Mouse (Mus musculus) neural tube, embryonic 11.5 days (tissue): ENCODE results near the gene Elp6. TPM values are rescaled to one million over a fixed set of nuclear protein-coding genes. Genes with fewer than 3 reads are reported as not detected.
A peak's percentile ranks its signal among the peaks of the same experiment; 100 is the strongest.

Source experiments
- ATAC-seq: fragments of 200-750 bp; cut with Nextera tagmentation; 2 replicates; pipeline ENCODE4 v1.8.0; 2017; ENCODE audit warnings: moderate number of reproducible peaks, mild to moderate bottlenecking, moderate TSS enrichment, moderate library complexity; ENCODE audit not compliant: insufficient read depth, low FRiP score, low TSS enrichment
- DNase-seq: peaks from one replicate; pipeline ENCODE4 v3.0.0-alpha.2; 2015; ENCODE audit warnings: low spot score
- H3K27ac ChIP-seq: fragments of 300-500 bp; sonication (generic); 2 replicates; pipeline ENCODE4 v1.5.1; 2014; ENCODE audit warnings: low read depth, mild to moderate bottlenecking, low read length
- H3K27me3 ChIP-seq: fragments of 300-500 bp; sonication (generic); 2 replicates; pipeline ENCODE4 v1.6.1; 2014; ENCODE audit warnings: mild to moderate bottlenecking, low read length, mixed read lengths; ENCODE audit not compliant: control insufficient read depth, insufficient read depth
- H3K36me3 ChIP-seq: fragments of 300-500 bp; sonication (generic); 2 replicates; pipeline ENCODE4 v1.6.1; 2014; ENCODE audit warnings: mild to moderate bottlenecking, low read length, moderate library complexity, mixed read lengths; ENCODE audit not compliant: control insufficient read depth, insufficient read depth
- H3K4me1 ChIP-seq: fragments of 300-500 bp; sonication (generic); 2 replicates; pipeline ENCODE4 v1.6.1; 2014; ENCODE audit warnings: low read length, mixed read lengths; ENCODE audit not compliant: control insufficient read depth, insufficient read depth
- H3K4me2 ChIP-seq: fragments of 300-500 bp; sonication (generic); 2 replicates; pipeline ENCODE4 v1.6.1; 2014; ENCODE audit warnings: low read depth, mild to moderate bottlenecking, moderate library complexity
- H3K4me3 ChIP-seq: fragments of 300-500 bp; sonication (generic); 2 replicates; pipeline ENCODE4 v1.5.1; 2014; ENCODE audit warnings: low read depth, low read length
- H3K9ac ChIP-seq: fragments of 300-500 bp; sonication (generic); 2 replicates; pipeline ENCODE4 v1.6.1; 2014; ENCODE audit warnings: mild to moderate bottlenecking, low read length
- H3K9me3 ChIP-seq: fragments of 300-500 bp; sonication (generic); 2 replicates; pipeline ENCODE4 v1.6.1; 2016; ENCODE audit warnings: low read length; ENCODE audit not compliant: control insufficient read depth
- WGBS: fragments of 180-500 bp; shearing (Covaris S2); extraction: QIAGEN DNeasy Blood & Tissue Kit; methylation state at CpG from one replicate; pipeline ENCODE4 v1.1.7; 2014; 5-methylcytosine and 5-hydroxymethylcytosine counted together
- polyA plus RNA-seq: library from polyadenylated mRNA; unstranded; fragments of >200 nt; fragmentation: Nextera tagmentation; extraction: Ambion mirVana; gene quantifications from 2 replicates; pipeline ENCODE4 v1.2.1, GENCODE M21; 2014

The Elp6 gene
- 39.0 and 43.2 TPM in 2 replicates for polyA plus RNA-seq

DNA sequence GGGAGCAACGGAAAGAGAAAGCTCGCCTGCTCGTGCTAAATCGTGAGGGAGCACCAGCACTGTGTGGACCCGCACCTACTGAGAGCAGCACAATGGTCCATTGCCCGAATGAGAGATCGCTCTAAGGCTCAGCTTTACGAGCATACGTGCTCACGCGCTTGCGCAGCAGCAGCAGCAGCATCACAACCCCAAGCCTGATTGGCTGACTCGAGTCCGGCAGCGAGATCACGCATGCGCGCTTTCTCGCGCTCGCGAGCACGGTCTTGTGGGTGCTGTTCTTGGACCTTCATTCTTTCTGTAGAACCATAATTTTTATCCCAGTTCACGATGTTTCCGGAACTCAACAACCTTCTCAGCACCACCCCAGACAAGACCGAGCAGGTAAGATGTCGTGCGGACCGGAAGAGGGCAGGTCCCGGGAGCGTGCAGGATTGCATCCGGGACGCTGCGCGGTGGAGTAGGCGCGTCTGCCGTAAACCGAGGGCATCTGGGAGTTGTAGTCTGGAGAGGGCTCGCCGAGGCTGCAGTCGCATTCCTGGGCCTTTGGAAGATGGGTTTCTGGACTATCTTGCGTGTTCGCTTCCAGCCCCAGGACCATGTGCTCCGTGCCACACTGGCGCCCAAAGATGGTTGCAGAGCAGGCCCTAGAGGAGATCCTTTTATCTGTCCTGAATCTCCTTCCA lies at the start of gene Elp6:
TSS of gene Elp6 (plus strand) at position 205 of the 683 bp plus-strand sequence.
- peak; percentile 98 for ATAC-seq

DNA sequence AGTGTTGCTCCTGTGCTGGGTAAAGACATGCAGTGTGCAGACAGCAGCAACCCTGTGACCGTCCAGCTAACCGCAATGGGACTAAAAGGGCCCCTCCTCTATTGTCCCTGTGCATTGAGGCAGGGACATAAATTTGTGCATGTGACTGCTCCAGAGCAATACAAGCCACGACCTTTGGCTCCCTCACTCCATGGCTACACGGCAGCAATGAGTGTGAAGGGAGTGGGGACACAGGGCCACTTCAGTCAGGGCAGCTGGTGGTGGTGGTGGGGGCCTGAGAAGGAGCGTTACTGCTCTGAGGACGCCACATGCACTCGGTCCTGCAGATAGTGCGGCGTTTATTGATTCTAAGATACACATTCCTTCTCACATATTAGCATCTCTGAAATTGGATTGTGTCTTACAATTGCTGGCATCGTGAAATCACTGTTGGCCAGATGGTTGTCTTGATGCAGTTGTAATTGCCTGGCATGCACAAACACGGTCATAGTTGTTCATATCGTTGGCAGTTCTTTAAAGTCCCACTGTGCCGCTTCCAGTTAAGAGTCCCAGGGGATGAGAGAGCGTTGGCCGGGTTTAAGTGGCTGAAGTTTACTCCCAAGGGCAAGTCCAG lies 49.5 kb upstream of the Elp6 start:
- no peaks in the 10 kb centered on the region for H3K36me3 ChIP-seq
- H3K27ac ChIP-seq: peak overlapping the region; percentile 73
- ATAC-seq: peak; percentile 87
- H3K27me3 ChIP-seq: no peaks in the 10 kb centered on the region
- no peaks in the 10 kb centered on the region for H3K9me3 ChIP-seq
- DNase-seq: peak; percentile 73
- H3K9ac ChIP-seq: 0 out of 2 replicates have a peak overlapping the region, but pooled peaks have one; percentile 5
- peaks cover 22% of the 10 kb centered on the region for H3K4me1 ChIP-seq
- H3K4me2 ChIP-seq: no peak overlapping the region
- 35% methylated on average over 15 of the region's 15 CpGs for WGBS
- no peak overlapping the region for H3K4me3 ChIP-seq

More for the DNA sequence above, at the start of gene Elp6:
- peak within 1 kb of the TSS; percentile 80 for H3K4me2 ChIP-seq
- WGBS: under 1% methylated on average over 46 of the region's 46 CpGs
- peak within 1 kb of the TSS; percentile 92 for H3K27ac ChIP-seq
- no peaks in the 10 kb centered on the region; the same call in 1 of the 2 replicates for H3K9me3 ChIP-seq
- peak; percentile 93 for DNase-seq
- H3K27me3 ChIP-seq: no peaks in the 10 kb centered on the region
- no peaks in the 10 kb centered on the region for H3K36me3 ChIP-seq
- H3K4me1 ChIP-seq: no peaks in the 10 kb centered on the region
- H3K9ac ChIP-seq: peak within 1 kb of the TSS; percentile 79
- peak within 1 kb of the TSS; percentile 48 for H3K4me3 ChIP-seq

DNA sequence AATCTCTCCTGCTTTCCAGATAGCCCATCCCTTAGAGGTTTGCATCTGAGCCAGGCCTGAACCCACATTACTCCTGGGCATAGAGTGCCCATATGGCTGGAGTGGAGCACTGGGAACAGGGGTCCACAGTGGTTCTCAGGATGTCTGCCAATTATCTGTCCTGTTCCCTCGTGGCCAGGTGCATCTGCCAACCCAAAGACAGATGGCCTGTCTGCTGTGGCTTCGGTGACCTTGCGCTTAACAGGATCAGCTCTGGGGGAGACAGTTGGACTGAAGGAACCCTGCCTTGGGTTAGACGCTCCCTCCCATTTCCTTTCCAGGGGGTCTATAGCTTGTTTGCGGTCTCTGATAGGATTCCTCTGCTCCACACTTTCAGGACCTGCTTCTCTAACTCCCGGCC lies 46.3 kb upstream of the Elp6 start:
- Histone ChIP-seq H3K36me3 (no peaks in the 10 kb centered on the region), H3K9ac (no peak overlapping the region), H3K9me3 (no peaks in the 10 kb centered on the region), H3K27ac (no peak overlapping the region), H3K4me2 (no peak overlapping the region), H3K4me3 (no peak overlapping the region), H3K4me1 (peaks cover 14% of the 10 kb centered on the region), H3K27me3 (no peaks in the 10 kb centered on the region)
- DNase-seq (peak; percentile 8), ATAC-seq (no peak)
- WGBS: 88% methylated on average over 6 of the region's 6 CpGs

DNA sequence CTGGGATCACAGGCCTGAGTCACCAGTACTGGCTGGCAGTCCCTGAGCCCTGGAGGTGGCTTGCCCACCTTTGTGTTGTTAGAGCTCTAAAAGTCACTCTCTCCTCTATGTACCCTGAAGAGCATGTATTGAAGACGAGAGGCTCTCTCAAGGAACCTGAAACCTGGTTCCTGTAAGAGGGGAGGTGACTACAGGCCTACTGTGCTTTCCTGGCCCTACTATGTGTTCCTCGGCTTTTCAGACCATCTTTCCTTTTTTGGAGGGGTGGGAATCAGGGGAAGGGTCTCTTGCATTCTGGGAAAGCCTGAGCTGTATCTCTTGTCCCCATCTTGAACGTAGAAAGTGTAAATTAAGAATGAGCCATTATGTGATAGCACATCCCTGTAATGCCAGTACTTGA lies 45.9 kb upstream of the Elp6 start:
- no peak overlapping the region for H3K27ac ChIP-seq
- no peak overlapping the region for H3K4me3 ChIP-seq
- no peaks in the 10 kb centered on the region for H3K36me3 ChIP-seq
- DNase-seq (peak; percentile 8), ATAC-seq (no peak)
- peaks cover 14% of the 10 kb centered on the region for H3K4me1 ChIP-seq
- H3K4me2 ChIP-seq: no peak overlapping the region
- no peaks in the 10 kb centered on the region for H3K27me3 ChIP-seq
- 78% methylated on average over 3 of the region's 3 CpGs for WGBS
- H3K9ac ChIP-seq: no peak overlapping the region
- no peaks in the 10 kb centered on the region for H3K9me3 ChIP-seq

DNA sequence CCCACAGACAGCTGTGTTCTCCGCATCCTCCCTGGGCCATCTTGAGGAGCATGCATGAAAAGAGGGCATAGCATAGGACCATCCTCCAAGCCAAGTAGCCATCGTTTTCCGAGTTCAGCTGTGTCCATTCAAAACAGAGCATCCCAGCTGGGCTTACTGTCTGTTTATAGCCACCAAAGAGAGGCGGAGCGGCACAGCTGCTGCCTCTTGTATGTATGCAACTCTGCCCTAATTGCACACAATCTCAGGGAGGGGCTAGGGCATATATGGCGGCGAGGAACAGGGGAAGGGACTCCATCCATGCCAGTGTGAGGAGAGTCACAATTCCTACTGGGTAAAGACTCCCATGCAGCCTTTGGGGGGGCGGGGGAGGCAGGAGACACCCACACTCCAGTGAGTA lies 41.8 kb upstream of the Elp6 start:
- H3K27ac ChIP-seq: no peak overlapping the region
- DNase-seq (peak; percentile 14), ATAC-seq (no peak)
- 66% methylated on average over 8 of the region's 8 CpGs for whole genome bisulfite sequencing
- no peak overlapping the region for H3K4me2 ChIP-seq
- no peaks in the 10 kb centered on the region for H3K9me3 ChIP-seq
- no peak overlapping the region for H3K9ac ChIP-seq
- H3K27me3 ChIP-seq: no peaks in the 10 kb centered on the region
- no peaks in the 10 kb centered on the region for H3K4me1 ChIP-seq
- H3K4me3 ChIP-seq: no peak overlapping the region
- H3K36me3 ChIP-seq: no peaks in the 10 kb centered on the region

DNA sequence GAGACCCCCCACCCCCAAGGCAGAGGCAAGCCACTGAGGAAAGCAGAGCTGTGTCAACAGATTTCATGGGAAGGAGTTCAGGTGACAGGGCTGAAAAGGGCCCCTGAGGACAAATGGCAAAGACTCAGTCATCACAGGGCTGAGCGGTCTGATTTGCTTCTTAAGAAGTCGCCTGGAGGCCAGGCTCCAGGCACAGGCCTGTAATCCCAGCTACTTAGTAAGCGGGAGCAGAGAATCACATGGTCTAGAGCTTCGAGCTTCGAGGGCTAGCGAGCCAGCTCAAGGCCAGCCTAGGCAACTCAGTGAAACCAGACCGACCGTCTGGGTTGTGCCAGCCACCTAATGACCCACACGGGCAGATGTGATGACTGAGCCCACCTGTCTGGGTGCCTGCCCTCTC lies 40.0 kb upstream of the Elp6 start:
- no peaks in the 10 kb centered on the region for H3K9me3 ChIP-seq
- no peak for ATAC-seq
- DNase-seq: peak; percentile 8
- H3K27me3 ChIP-seq: no peaks in the 10 kb centered on the region
- no peak overlapping the region for H3K27ac ChIP-seq
- H3K4me3 ChIP-seq: no peak overlapping the region
- H3K4me2 ChIP-seq: no peak overlapping the region
- 74% methylated on average over 9 of the region's 9 CpGs for WGBS
- no peak overlapping the region for H3K9ac ChIP-seq
- no peaks in the 10 kb centered on the region for H3K4me1 ChIP-seq
- H3K36me3 ChIP-seq: no peaks in the 10 kb centered on the region

DNA sequence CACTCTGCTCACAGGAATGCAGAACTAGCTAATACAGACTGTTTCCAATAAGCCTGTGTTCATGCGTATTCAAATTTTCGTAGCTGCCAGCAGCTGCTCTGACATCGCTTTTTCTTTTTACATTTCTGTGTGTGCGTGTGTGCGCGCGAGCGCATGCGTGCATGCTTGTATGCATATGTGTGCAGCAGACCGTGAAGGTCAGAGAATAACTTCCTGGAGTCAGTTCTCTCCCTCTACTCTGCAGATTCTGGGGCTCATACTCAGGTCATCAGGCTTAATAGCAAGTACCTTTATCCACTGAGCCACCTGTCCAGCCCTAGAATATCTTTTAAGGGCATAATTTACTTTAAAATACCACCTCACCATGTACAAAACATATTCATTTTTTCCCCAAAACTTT lies 36.6 kb upstream of the Elp6 start:
- Histone ChIP-seq H3K4me3 (no peak overlapping the region), H3K9me3 (no peaks in the 10 kb centered on the region), H3K27me3 (no peaks in the 10 kb centered on the region), H3K27ac (no peak overlapping the region), H3K4me1 (no peaks in the 10 kb centered on the region), H3K36me3 (no peaks in the 10 kb centered on the region), H3K4me2 (no peak overlapping the region), H3K9ac (no peak overlapping the region)
- 90% methylated on average over 10 of the region's 10 CpGs for WGBS
- DNase-seq (no peak), ATAC-seq (no peak)

DNA sequence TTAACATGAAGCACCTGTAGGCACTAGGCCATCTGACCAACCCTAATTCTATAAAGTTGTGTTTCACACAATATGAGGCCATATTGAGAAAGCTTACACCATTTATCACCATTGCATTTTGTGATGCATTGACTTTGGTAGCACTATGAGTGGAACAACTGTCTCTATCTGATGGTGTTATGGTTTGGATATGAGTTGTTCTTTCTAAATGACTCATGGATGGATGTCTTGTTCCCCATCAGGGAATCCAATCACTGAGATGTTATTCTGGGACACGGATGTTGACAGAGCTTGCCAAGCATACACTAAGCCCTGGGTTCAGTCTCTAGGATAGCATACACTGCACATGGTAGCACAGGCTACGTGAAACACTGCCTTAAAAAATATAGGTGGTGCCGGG lies 32.6 kb upstream of the Elp6 start:
- Histone ChIP-seq H3K4me2 (no peak overlapping the region), H3K9me3 (no peaks in the 10 kb centered on the region), H3K9ac (no peak overlapping the region), H3K4me3 (no peak overlapping the region), H3K4me1 (no peaks in the 10 kb centered on the region), H3K27ac (no peak overlapping the region), H3K36me3 (no peaks in the 10 kb centered on the region), H3K27me3 (no peaks in the 10 kb centered on the region)
- WGBS: 95% methylated on average over 3 of the region's 3 CpGs
- no peak for ATAC-seq
- DNase-seq: no peak

DNA sequence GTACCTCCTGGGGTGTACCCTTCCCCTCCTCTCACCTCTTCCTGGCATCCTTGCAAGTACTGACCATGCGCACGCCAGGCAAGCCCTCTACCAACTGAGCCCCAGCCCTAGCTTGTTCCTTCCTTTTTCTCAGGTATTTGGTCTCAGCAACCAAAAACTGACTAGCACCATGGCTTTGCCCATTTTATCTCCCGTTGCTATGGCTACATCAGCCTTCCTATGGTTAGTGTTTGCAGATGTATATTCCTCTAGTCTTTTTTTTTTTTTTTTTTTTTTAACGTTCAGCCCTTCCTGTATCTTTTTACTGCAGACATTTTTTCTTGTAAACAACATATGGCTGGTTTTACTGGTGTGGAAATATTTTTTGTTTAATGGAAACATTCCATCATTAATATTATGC lies 31.5 kb upstream of the Elp6 start:
- WGBS: 88% methylated on average over 4 of the region's 4 CpGs
- no peak for ATAC-seq
- no peaks in the 10 kb centered on the region for H3K4me1 ChIP-seq

More for the DNA sequence above, 31.5 kb upstream of the Elp6 start:
- Histone ChIP-seq H3K27ac (no peak overlapping the region), H3K9ac (no peak overlapping the region), H3K9me3 (no peaks in the 10 kb centered on the region), H3K36me3 (no peaks in the 10 kb centered on the region), H3K27me3 (no peaks in the 10 kb centered on the region), H3K4me3 (no peak overlapping the region), H3K4me2 (no peak overlapping the region)
- DNase-seq: no peak
